Mouse (Mus musculus): ENCODE measurements around the gene Grcc10. TPM values are rescaled to one million over a fixed set of nuclear protein-coding genes. Genes with fewer than 3 reads are reported as not detected.

The Grcc10 gene
- polyA plus RNA-seq, 1 experiment from 2014 or later: 677 TPM

- ATAC-seq (ENCODE audit: low FRiP score): no peak
- Histone ChIP-seq H3K4me2 (no peak overlapping the region), H3K4me1 (replicated peaks) (no peaks in the 10 kb centered on the region), H3K27me3 (no peaks in the 10 kb centered on the region), H3K9me3 (no peaks in the 10 kb centered on the region), H3K4me3 (no peak overlapping the region), H3K36me3 (peaks cover 84% of the 10 kb centered on the region), H3K9ac (no peak overlapping the region), H3K27ac (no peak overlapping the region)
- WGBS: 86% methylated on average over 7 of the region's 7 CpGs
Measured at GRCm38 (mm10) chr6:124703789-124704188, 37.4 kb downstream of the Grcc10 start.

- Histone ChIP-seq H3K9me3 (no peaks in the 10 kb centered on the region), H3K9ac (no peak overlapping the region), H3K4me3 (no peak overlapping the region), H3K4me2 (no peak overlapping the region), H3K27ac (no peak overlapping the region), H3K27me3 (no peaks in the 10 kb centered on the region), H3K36me3 (peaks cover 82% of the 10 kb centered on the region), H3K4me1 (replicated peaks) (no peaks in the 10 kb centered on the region)
- ATAC-seq (ENCODE audit: low FRiP score): peak; percentile 67
- whole genome bisulfite sequencing: 52% methylated on average over 3 of the region's 3 CpGs
Measured at GRCm38 (mm10) chr6:124702784-124703103, 38.4 kb downstream of the Grcc10 start.

GRCm38 (mm10) chr6:124702102-124702783, 38.9 kb downstream of the Grcc10 start:
- 94% methylated on average over 17 of the region's 17 CpGs for WGBS
- Histone ChIP-seq H3K36me3 (peaks cover 78% of the 10 kb centered on the region), H3K27me3 (no peaks in the 10 kb centered on the region), H3K9ac (no peak overlapping the region), H3K4me1 (replicated peaks) (no peaks in the 10 kb centered on the region), H3K27ac (no peak overlapping the region), H3K9me3 (no peaks in the 10 kb centered on the region), H3K4me3 (no peak overlapping the region), H3K4me2 (no peak overlapping the region)
- ATAC-seq (ENCODE audit: low FRiP score): 0 out of 2 replicates have a peak, but pooled peaks have one; percentile 4

- H3K27ac ChIP-seq: no peak overlapping the region
- no peaks in the 10 kb centered on the region for H3K9me3 ChIP-seq
- H3K4me2 ChIP-seq: no peak overlapping the region
- no peak for ATAC-seq (ENCODE audit: low FRiP score)
- no peaks in the 10 kb centered on the region for H3K27me3 ChIP-seq
- WGBS: 82% methylated on average over 8 of the region's 8 CpGs
- no peaks in the 10 kb centered on the region for H3K4me1 ChIP-seq (replicated peaks)
- no peak overlapping the region for H3K4me3 ChIP-seq
- H3K36me3 ChIP-seq: peaks cover 75% of the 10 kb centered on the region
- no peak overlapping the region for H3K9ac ChIP-seq
Measured at GRCm38 (mm10) chr6:124701338-124701737, 39.8 kb downstream of the Grcc10 start.

- H3K4me2 ChIP-seq: no peak overlapping the region
- H3K27ac ChIP-seq: no peak overlapping the region
- no peak overlapping the region for H3K4me3 ChIP-seq
- no peaks in the 10 kb centered on the region for H3K27me3 ChIP-seq
- 91% methylated on average over 11 of the region's 11 CpGs for WGBS
- ATAC-seq (ENCODE audit: low FRiP score): peak; percentile 21; the same call in 1 of the 2 replicates
- H3K36me3 ChIP-seq: peaks cover 62% of the 10 kb centered on the region
- H3K4me1 ChIP-seq (replicated peaks): no peaks in the 10 kb centered on the region
- H3K9me3 ChIP-seq: no peaks in the 10 kb centered on the region
- no peak overlapping the region for H3K9ac ChIP-seq
Measured at GRCm38 (mm10) chr6:124699962-124700610, 41.1 kb downstream of the Grcc10 start.

- Histone ChIP-seq H3K4me2 (no peak overlapping the region), H3K27ac (no peak overlapping the region), H3K9me3 (no peaks in the 10 kb centered on the region), H3K36me3 (peaks cover 55% of the 10 kb centered on the region), H3K4me3 (no peak overlapping the region), H3K27me3 (no peaks in the 10 kb centered on the region), H3K9ac (no peak overlapping the region), H3K4me1 (replicated peaks) (peaks cover 5% of the 10 kb centered on the region; the same call in 1 of the 2 replicates)
- ATAC-seq (ENCODE audit: low FRiP score): no peak
- WGBS: 86% methylated on average over 4 of the region's 4 CpGs
Measured at GRCm38 (mm10) chr6:124699366-124699765, 41.8 kb downstream of the Grcc10 start.

- Histone ChIP-seq H3K4me2 (no peak overlapping the region), H3K4me3 (no peak overlapping the region), H3K27ac (no peak overlapping the region), H3K9me3 (no peaks in the 10 kb centered on the region), H3K36me3 (peaks cover 49% of the 10 kb centered on the region), H3K9ac (no peak overlapping the region), H3K27me3 (no peaks in the 10 kb centered on the region), H3K4me1 (replicated peaks) (peaks cover 11% of the 10 kb centered on the region; the same call in 1 of the 2 replicates)
- ATAC-seq (ENCODE audit: low FRiP score): no peak
- 89% methylated on average over 6 of the region's 6 CpGs for WGBS
Measured at GRCm38 (mm10) chr6:124698751-124699150, 42.4 kb downstream of the Grcc10 start.

GRCm38 (mm10) chr6:124696441-124697150, 44.6 kb downstream of the Grcc10 start:
- ATAC-seq (ENCODE audit: low FRiP score): no peak
- H3K9me3 ChIP-seq: no peaks in the 10 kb centered on the region
- no peak overlapping the region for H3K9ac ChIP-seq
- no peaks in the 10 kb centered on the region for H3K27me3 ChIP-seq
- WGBS: 91% methylated on average over 7 of the region's 7 CpGs
- H3K4me3 ChIP-seq: no peak overlapping the region
- H3K27ac ChIP-seq: no peak overlapping the region
- peaks cover 30% of the 10 kb centered on the region for H3K36me3 ChIP-seq
- no peak overlapping the region for H3K4me2 ChIP-seq
- peaks cover 11% of the 10 kb centered on the region; the same call in 1 of the 2 replicates for H3K4me1 ChIP-seq (replicated peaks)

- 0 out of 2 replicates have a peak overlapping the region, but pooled peaks have one; percentile 6 for H3K9ac ChIP-seq
- H3K27ac ChIP-seq: peak overlapping the region; percentile 68
- no peaks in the 10 kb centered on the region for H3K9me3 ChIP-seq
- peaks cover 11% of the 10 kb centered on the region; the same call in 1 of the 2 replicates for H3K4me1 ChIP-seq (replicated peaks)
- H3K4me3 ChIP-seq: no peak overlapping the region
- peaks cover 9% of the 10 kb centered on the region for H3K36me3 ChIP-seq
- H3K4me2 ChIP-seq: no peak overlapping the region
- peak; percentile 70 for ATAC-seq (ENCODE audit: low FRiP score)
- 80% methylated on average over 15 of the region's 15 CpGs for WGBS
- H3K27me3 ChIP-seq: no peaks in the 10 kb centered on the region
Measured at GRCm38 (mm10) chr6:124694166-124694955, 46.8 kb downstream of the Grcc10 start.

GRCm38 (mm10) chr6:124693243-124693981, 47.8 kb downstream of the Grcc10 start:
- Histone ChIP-seq H3K27ac (peak overlapping the region; percentile 68; the same call in 1 of the 2 replicates), H3K4me1 (replicated peaks) (peaks cover 11% of the 10 kb centered on the region; the same call in 1 of the 2 replicates), H3K36me3 (no peaks in the 10 kb centered on the region; the same call in 1 of the 2 replicates), H3K9me3 (no peaks in the 10 kb centered on the region), H3K27me3 (no peaks in the 10 kb centered on the region), H3K4me3 (no peak overlapping the region), H3K4me2 (no peak overlapping the region), H3K9ac (no peak overlapping the region)
- 80% methylated on average over 15 of the region's 15 CpGs for WGBS
- ATAC-seq (ENCODE audit: low FRiP score): no peak

- H3K9me3 ChIP-seq: no peaks in the 10 kb centered on the region
- WGBS: 92% methylated on average over 3 of the region's 3 CpGs
- ATAC-seq (ENCODE audit: low FRiP score): no peak
Measured at GRCm38 (mm10) chr6:124690517-124690916, 50.7 kb downstream of the Grcc10 start.

More at GRCm38 (mm10) chr6:124690517-124690916, 50.7 kb downstream of the Grcc10 start:
- Histone ChIP-seq H3K4me1 (replicated peaks) (peaks cover 11% of the 10 kb centered on the region; the same call in 1 of the 2 replicates), H3K9ac (no peak overlapping the region), H3K36me3 (0 out of 2 replicates have a peak, but pooled peaks cover 3% of the 10 kb centered on the region), H3K27ac (no peak overlapping the region), H3K27me3 (no peaks in the 10 kb centered on the region), H3K4me2 (no peak overlapping the region), H3K4me3 (no peak overlapping the region)

Data from hindbrain, embryonic 13.5 days (tissue).